Mouse (Mus musculus) heart, embryonic 11.5 days (tissue): ENCODE data around the gene Gm9999. TPM values are rescaled to one million over a fixed set of nuclear protein-coding genes. Genes with fewer than 3 reads are reported as not detected.
"Not testable (repeated sequence)": the region's sequence is repeated elsewhere in the genome, so short reads cannot be mapped to it uniquely, and the experiment has no call there.

Experiments
- ATAC-seq: fragments of 200-750 bp; cut with Nextera tagmentation; replicated peaks from 2 replicates; pipeline ENCODE4 v1.8.0; 2017; ENCODE audit warnings: moderate library complexity; ENCODE audit not compliant: insufficient number of reproducible peaks, low FRiP score, low TSS enrichment
- H3K27ac ChIP-seq: fragments of 300-500 bp; sonication (generic); 2 replicates; pipeline ENCODE4 v1.5.1; 2014; ENCODE audit warnings: mild to moderate bottlenecking, low read depth, low read length
- H3K27me3 ChIP-seq: fragments of 300-500 bp; sonication (generic); 2 replicates; pipeline ENCODE4 v1.6.1; 2014; ENCODE audit warnings: mild to moderate bottlenecking, low read length, mixed read lengths; ENCODE audit not compliant: control insufficient read depth, insufficient read depth
- H3K36me3 ChIP-seq: fragments of 300-500 bp; sonication (generic); 2 replicates; pipeline ENCODE4 v1.6.1; 2014; ENCODE audit warnings: mild to moderate bottlenecking, low read length, moderate library complexity, mixed read lengths; ENCODE audit not compliant: control insufficient read depth, insufficient read depth
- H3K4me1 ChIP-seq: fragments of 300-500 bp; sonication (generic); 2 replicates; pipeline ENCODE4 v1.6.1; 2014; ENCODE audit warnings: low read length; ENCODE audit not compliant: control insufficient read depth, insufficient read depth
- H3K4me2 ChIP-seq: fragments of 300-500 bp; sonication (generic); 2 replicates; pipeline ENCODE4 v1.6.1; 2014; ENCODE audit warnings: mild to moderate bottlenecking, moderate library complexity
- H3K4me3 ChIP-seq: fragments of 300-500 bp; sonication (generic); 2 replicates; pipeline ENCODE4 v1.5.1; 2014; ENCODE audit warnings: low read depth, low read length
- H3K9ac ChIP-seq: fragments of 300-500 bp; sonication (generic); 2 replicates; pipeline ENCODE4 v1.6.1; 2014; ENCODE audit warnings: mild to moderate bottlenecking, low read depth, low read length, moderate library complexity
- H3K9me3 ChIP-seq: fragments of 300-500 bp; sonication (generic); replicated peaks from 2 replicates; pipeline ENCODE4 v1.6.1; 2016; ENCODE audit warnings: low read length; ENCODE audit not compliant: control insufficient read depth
- WGBS: fragments of 180-500 bp; shearing (Covaris S2); extraction: QIAGEN DNeasy Blood & Tissue Kit; methylation state at CpG from one replicate; pipeline ENCODE4 v1.1.7; 2014; ENCODE audit not compliant: insufficient replicate concordance; 5-methylcytosine and 5-hydroxymethylcytosine counted together
- polyA plus RNA-seq: library from polyadenylated mRNA; unstranded; fragments of >200 nt; fragmentation: Nextera tagmentation; extraction: Ambion mirVana; gene quantifications from 2 replicates; pipeline ENCODE4 v1.2.1, GENCODE M21; 2014

Gm9999 gene
- polyA plus RNA-seq, 1 experiment from 2014 or later = not detected

DNA sequence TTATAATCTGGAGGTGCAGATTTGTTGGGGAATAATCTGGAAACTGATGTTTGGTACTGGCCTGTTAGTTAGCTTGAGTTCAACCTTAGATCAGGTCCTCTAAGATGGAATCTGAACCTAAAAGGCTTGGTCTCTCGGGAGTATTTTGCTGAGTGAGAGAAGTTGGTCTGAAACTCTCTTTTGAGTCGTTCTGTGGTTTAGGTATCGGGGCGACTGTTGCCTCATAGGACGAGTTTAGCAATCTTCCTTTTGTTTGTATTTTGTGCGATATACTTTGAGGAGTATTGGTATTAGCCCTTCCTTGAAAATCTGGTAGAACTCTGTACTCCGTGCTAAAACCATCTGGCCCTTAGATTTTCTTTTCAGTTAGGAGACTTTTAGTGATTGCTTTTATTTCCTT, 19.3 kb upstream of the Gm9999 start:
- Histone ChIP-seq H3K27ac (no peak overlapping the region), H3K36me3 (no peaks in the 10 kb centered on the region), H3K9me3 (no peaks in the 10 kb centered on the region), H3K27me3 (no peaks in the 10 kb centered on the region), H3K4me2 (no peak overlapping the region), H3K4me1 (peaks cover 6% of the 10 kb centered on the region), H3K9ac (no peak overlapping the region), H3K4me3 (no peak overlapping the region)
- WGBS = 75% methylated on average over 7 of the region's 7 CpGs
- ATAC-seq = no peak

GRCm38 (mm10) chr7:46969898-46970297, 13.5 kb upstream of the Gm9999 start:
- Histone ChIP-seq H3K36me3 (no peaks in the 10 kb centered on the region), H3K4me3 (no peak overlapping the region)
- WGBS = 88% methylated on average over 4 of the region's 4 CpGs

DNA sequence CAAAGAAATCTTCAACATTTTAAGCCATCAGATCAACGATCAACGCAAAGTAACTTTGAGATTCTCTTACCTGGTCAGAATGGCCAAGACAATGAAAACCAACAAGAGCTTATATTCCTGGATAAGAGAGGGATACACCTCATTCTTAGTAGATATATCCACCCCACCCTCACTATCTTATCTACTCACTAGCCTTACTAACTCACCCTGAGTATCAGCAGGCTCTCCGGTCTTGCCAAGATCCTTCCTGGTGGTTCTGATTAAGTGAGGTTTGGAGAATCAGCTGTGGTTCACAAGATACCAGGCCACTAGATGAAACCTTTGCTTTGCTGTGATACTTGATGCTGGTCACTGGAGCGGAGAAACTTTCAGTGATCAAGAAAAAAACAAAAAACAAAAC, 8.7 kb upstream of the Gm9999 start:
- Histone ChIP-seq H3K9ac (no peak overlapping the region), H3K36me3 (no peaks in the 10 kb centered on the region; the same call in 1 of the 2 replicates), H3K4me2 (no peak overlapping the region), H3K4me1 (no peaks in the 10 kb centered on the region), H3K4me3 (no peak overlapping the region), H3K9me3 (peaks cover 5% of the 10 kb centered on the region; the same call in 1 of the 2 replicates), H3K27ac (no peak overlapping the region), H3K27me3 (no peaks in the 10 kb centered on the region)
- 88% methylated on average over 4 of the region's 4 CpGs for WGBS
- ATAC-seq = no peak

More at GRCm38 (mm10) chr7:46969898-46970297, 13.5 kb upstream of the Gm9999 start:
- Histone ChIP-seq H3K27me3 (no peaks in the 10 kb centered on the region), H3K9ac (no peak overlapping the region), H3K27ac (no peak overlapping the region), H3K4me2 (no peak overlapping the region), H3K9me3 (peaks cover 5% of the 10 kb centered on the region; the same call in 1 of the 2 replicates), H3K4me1 (no peaks in the 10 kb centered on the region)
- no peak for ATAC-seq

- H3K9me3 ChIP-seq = peaks cover 5% of the 10 kb centered on the region; the same call in 1 of the 2 replicates
These were observed 7.9 kb upstream of the Gm9999 start for GRCm38 (mm10) chr7:46975456-46975855.

GRCm38 (mm10) chr7:46985718-46986505, 2.5 kb downstream of the Gm9999 start:
- H3K27ac ChIP-seq = no peak overlapping the region
- 0 out of 2 replicates have a peak, but pooled peaks cover 3% of the 10 kb centered on the region for H3K4me1 ChIP-seq
- H3K36me3 ChIP-seq = no peaks in the 10 kb centered on the region
- no peak overlapping the region for H3K4me2 ChIP-seq
- H3K9me3 ChIP-seq = no peaks in the 10 kb centered on the region
- H3K27me3 ChIP-seq = no peaks in the 10 kb centered on the region
- ATAC-seq = no peak
- WGBS = 63% methylated on average over 8 of the region's 8 CpGs
- H3K4me3 ChIP-seq = no peak overlapping the region
- H3K9ac ChIP-seq = no peak overlapping the region

More at GRCm38 (mm10) chr7:46975456-46975855, 7.9 kb upstream of the Gm9999 start:
- Histone ChIP-seq H3K27me3 (no peaks in the 10 kb centered on the region), H3K36me3 (no peaks in the 10 kb centered on the region; the same call in 1 of the 2 replicates), H3K4me1 (no peaks in the 10 kb centered on the region), H3K9ac (no peak overlapping the region), H3K27ac (no peak overlapping the region), H3K4me2 (no peak overlapping the region), H3K4me3 (no peak overlapping the region)
- ATAC-seq = no peak
- 89% methylated on average over 11 of the region's 11 CpGs for WGBS

DNA sequence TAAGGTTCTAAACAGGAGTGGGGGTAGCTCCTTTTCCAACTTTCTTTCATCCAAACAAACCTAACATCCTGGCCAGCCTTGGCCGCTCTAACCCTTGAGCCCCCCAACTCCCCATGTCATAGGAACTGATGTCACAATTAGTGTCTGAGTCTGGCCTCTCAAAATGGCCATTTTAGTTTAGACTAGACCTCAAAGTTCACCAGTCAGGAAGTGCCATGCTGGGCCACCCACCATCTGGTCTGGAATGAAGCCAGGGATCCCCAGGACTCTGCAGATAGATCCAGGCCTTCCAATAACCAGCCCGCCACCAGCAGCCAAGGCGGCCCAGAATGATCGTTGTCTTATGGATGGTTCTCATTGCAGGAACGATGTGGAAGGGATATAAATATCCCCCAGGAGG, 3.3 kb downstream of the Gm9999 start:
- Histone ChIP-seq H3K27ac (no peak overlapping the region), H3K9ac (no peak overlapping the region), H3K4me2 (no peak overlapping the region), H3K27me3 (no peaks in the 10 kb centered on the region), H3K4me3 (no peak overlapping the region), H3K9me3 (no peaks in the 10 kb centered on the region), H3K36me3 (no peaks in the 10 kb centered on the region), H3K4me1 (0 out of 2 replicates have a peak, but pooled peaks cover 3% of the 10 kb centered on the region)
- 67% methylated on average over 5 of the region's 5 CpGs for WGBS
- ATAC-seq = no peak

DNA sequence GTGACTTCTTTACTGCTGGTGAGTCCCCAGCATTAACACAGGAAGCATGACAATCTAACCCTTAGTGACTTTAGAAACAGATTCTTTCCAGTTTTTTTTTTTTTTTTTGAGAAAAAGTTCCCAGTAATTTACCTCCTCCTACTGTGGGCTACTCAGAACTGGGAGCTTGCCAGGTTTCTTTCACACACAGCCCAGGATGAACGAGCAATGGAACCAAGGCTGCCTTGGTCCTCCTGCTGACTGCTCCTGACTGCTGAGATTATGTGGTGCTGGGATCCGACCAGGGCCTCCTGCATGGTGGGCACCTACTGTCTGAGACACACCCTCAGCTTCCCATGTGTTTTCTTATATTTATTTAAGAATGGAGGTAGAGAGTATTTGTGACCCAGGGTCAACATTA, 3.7 kb downstream of the Gm9999 start:
- no peak overlapping the region for H3K4me2 ChIP-seq
- no peaks in the 10 kb centered on the region for H3K27me3 ChIP-seq
- no peak for ATAC-seq
- 0 out of 2 replicates have a peak, but pooled peaks cover 3% of the 10 kb centered on the region for H3K4me1 ChIP-seq
- H3K36me3 ChIP-seq = peaks cover 2% of the 10 kb centered on the region; the same call in 1 of the 2 replicates
- no peaks in the 10 kb centered on the region for H3K9me3 ChIP-seq
- 45% methylated on average over 2 of the region's 2 CpGs for WGBS
- H3K4me3 ChIP-seq = no peak overlapping the region
- no peak overlapping the region for H3K9ac ChIP-seq
- no peak overlapping the region for H3K27ac ChIP-seq

DNA sequence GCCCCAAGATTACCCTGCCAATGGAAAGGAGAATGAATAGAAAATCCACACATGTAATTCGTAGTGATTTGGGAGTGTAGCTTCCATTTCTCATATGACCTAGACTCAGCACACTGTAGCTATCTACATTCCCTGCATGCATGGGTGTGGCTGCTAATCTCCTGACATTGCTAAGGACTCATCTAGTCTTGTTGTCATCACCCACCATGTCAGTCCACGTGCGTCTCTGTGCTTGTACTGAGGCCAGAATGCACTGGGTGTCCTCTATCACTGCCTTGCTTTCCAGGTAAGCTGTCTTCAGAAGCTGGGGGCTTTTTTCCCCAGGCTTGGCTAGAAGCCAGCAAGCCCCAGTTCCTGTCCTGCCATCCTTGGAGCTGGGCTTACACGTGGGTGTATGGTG, 6.0 kb downstream of the Gm9999 start:
- H3K27me3 ChIP-seq, H3K27ac ChIP-seq, H3K9me3 ChIP-seq, H3K4me1 ChIP-seq, H3K4me2 ChIP-seq, H3K9ac ChIP-seq, H3K4me3 ChIP-seq: not testable (repeated sequence)
- H3K36me3 ChIP-seq = peaks cover 12% of the 10 kb centered on the region
- ATAC-seq = peak; percentile 65; the same call in 1 of the 2 replicates
- WGBS = 58% methylated on average over 4 of the region's 4 CpGs
